Mouse (Mus musculus): ENCODE measurements around the gene Atp13a2. TPM values are rescaled to one million over a fixed set of nuclear protein-coding genes. Genes with fewer than 3 reads are reported as not detected.

Atp13a2 gene
- total RNA-seq, 1 experiment: 31.1 TPM

DNA sequence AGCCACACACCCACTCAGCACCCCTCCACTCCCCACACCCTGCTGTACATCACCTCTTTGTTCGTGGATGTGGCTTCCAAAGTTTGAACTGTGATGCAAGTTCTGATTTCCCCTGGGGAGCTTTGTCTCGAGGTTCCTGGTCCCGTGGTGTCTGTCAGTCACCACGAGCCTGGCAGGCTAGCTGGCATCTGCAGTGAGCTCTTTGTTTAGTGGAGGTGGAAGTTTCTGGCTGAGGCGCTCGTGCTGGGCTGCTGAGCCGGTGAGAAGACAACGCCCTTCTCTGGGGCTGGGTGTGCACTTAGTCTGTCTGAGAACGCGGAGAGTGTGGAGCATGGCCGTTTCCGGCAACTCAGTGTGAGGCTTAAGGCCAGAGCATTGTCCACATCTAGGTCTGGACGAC lies 15.0 kb upstream of the Atp13a2 start:
- Histone ChIP-seq H3K36me3 (ENCODE audit: control insufficient read depth, insufficient read depth, low read length, poor library complexity, severe bottlenecking) (peaks cover 57% of the 10 kb centered on the region), H3K9ac (ENCODE audit: insufficient read depth, low read depth, low read length, poor library complexity, severe bottlenecking) (no peak overlapping the region), H3K4me3 (ENCODE audit: insufficient read depth in 1 of 2, low read depth in 1 of 2, low read length in 2 of 2, poor library complexity in 1 of 2, severe bottlenecking in 1 of 2) (no peak overlapping the region), H3K4me1 (ENCODE audit: control insufficient read depth in 2 of 2, insufficient read depth in 2 of 2, low read length in 2 of 2, poor library complexity in 1 of 2) (peaks cover 3 to 6% of the 10 kb centered on the region in 2 experiments; a peak in 3 of 4 replicates), H3K9me3 (ENCODE audit: control insufficient read depth, insufficient read depth, low read depth, low read length) (no peaks in the 10 kb centered on the region), H3K27ac (ENCODE audit: insufficient read depth, low read depth, low read length, poor library complexity, severe bottlenecking) (no peak overlapping the region; the same call in 1 of the 2 replicates)
- TF ChIP-seq CHD2 (IDR thresholded peaks at IDR 0.05; ENCODE audit: low read depth, low read length) (no peak), ZNF384 (IDR thresholded peaks at IDR 0.05; ENCODE audit: low read depth, low read length) (no peak), MAFK (IDR thresholded peaks at IDR 0.05; ENCODE audit: insufficient read depth, low read depth, low read length) (no peak), ZC3H11A (IDR thresholded peaks at IDR 0.05; ENCODE audit: borderline replicate concordance, low read depth, low read length) (no peak), HCFC1 (IDR thresholded peaks at IDR 0.05; ENCODE audit: borderline replicate concordance, insufficient read depth, low read length) (no peak)
- no peak for DNase-seq (ENCODE audit: low read depth, low spot score)
- in situ Hi-C loops (cut with MboI; ENCODE audit: low sequenced_read_pairs in 2 of 2, unreplicated experiment in 2 of 2): no loop called here

DNA sequence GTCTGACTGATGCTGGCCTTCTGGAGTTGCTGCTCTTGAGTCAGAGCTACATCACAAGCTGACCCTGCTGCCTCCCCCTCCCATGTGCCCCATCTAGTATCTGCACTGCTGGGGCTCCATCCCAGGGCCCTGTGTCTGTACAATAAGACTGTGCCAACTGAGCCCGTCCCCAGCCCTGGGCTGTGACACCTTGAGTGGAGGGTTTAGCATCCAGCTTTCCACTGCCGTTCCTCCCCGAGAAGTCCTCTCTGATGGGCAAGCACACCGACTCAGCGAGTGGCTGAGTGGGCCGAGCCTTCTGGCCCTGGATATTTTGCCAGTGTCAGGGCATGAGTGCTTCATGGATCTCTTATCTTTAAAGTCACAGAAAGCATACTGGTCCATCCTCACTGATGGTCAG lies 12.3 kb upstream of the Atp13a2 start:
- no peak for TF ChIP-seq ZC3H11A (IDR thresholded peaks at IDR 0.05; ENCODE audit: borderline replicate concordance, low read depth, low read length)
- no peak for TF ChIP-seq ZNF384 (IDR thresholded peaks at IDR 0.05; ENCODE audit: low read depth, low read length)
- TF ChIP-seq CHD2 (IDR thresholded peaks at IDR 0.05; ENCODE audit: low read depth, low read length): no peak
- no peak for TF ChIP-seq HCFC1 (IDR thresholded peaks at IDR 0.05; ENCODE audit: borderline replicate concordance, insufficient read depth, low read length)
- Histone ChIP-seq H3K4me3 (ENCODE audit: insufficient read depth in 1 of 2, low read depth in 1 of 2, low read length in 2 of 2, poor library complexity in 1 of 2, severe bottlenecking in 1 of 2) (no peak overlapping the region), H3K4me1 (ENCODE audit: control insufficient read depth in 2 of 2, insufficient read depth in 2 of 2, low read length in 2 of 2, poor library complexity in 1 of 2) (peaks cover 0 to 12% of the 10 kb centered on the region in 2 experiments; a peak in 2 of 4 replicates), H3K9ac (ENCODE audit: insufficient read depth, low read depth, low read length, poor library complexity, severe bottlenecking) (no peak overlapping the region), H3K27ac (ENCODE audit: insufficient read depth, low read depth, low read length, poor library complexity, severe bottlenecking) (no peak overlapping the region), H3K36me3 (ENCODE audit: control insufficient read depth, insufficient read depth, low read length, poor library complexity, severe bottlenecking) (peaks cover 61% of the 10 kb centered on the region), H3K9me3 (ENCODE audit: control insufficient read depth, insufficient read depth, low read depth, low read length) (no peaks in the 10 kb centered on the region)
- no peak for DNase-seq (ENCODE audit: low read depth, low spot score)
- in situ Hi-C loops (cut with MboI; ENCODE audit: low sequenced_read_pairs in 2 of 2, unreplicated experiment in 2 of 2): no loop called here

DNA sequence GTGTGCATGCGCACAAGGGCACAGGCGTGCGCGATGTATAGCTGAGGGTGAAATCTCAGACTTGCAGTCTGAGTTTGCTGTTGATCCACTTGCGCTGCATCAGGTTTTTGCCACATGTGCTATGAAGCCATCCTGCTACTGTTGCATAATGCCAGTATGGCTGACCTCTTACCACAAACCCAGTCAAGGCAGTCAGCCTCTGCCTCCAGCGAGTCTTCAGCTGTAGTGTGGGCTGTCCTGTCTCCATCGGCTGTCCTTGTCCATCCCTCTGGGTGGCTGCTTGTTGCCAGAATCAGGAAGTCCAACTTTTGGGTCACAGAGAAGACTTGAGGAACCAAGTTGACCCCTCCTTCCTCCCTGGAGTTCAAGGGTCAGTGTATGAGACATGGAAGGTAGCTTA lies 11.3 kb upstream of the Atp13a2 start:
- Histone ChIP-seq H3K27ac (ENCODE audit: insufficient read depth, low read depth, low read length, poor library complexity, severe bottlenecking) (no peak overlapping the region), H3K4me1 (ENCODE audit: control insufficient read depth in 2 of 2, insufficient read depth in 2 of 2, low read length in 2 of 2, poor library complexity in 1 of 2) (peaks cover 0 to 12% of the 10 kb centered on the region in 2 experiments; a peak in 2 of 4 replicates), H3K9ac (ENCODE audit: insufficient read depth, low read depth, low read length, poor library complexity, severe bottlenecking) (no peak overlapping the region), H3K4me3 (ENCODE audit: insufficient read depth in 1 of 2, low read depth in 1 of 2, low read length in 2 of 2, poor library complexity in 1 of 2, severe bottlenecking in 1 of 2) (no peak overlapping the region), H3K36me3 (ENCODE audit: control insufficient read depth, insufficient read depth, low read length, poor library complexity, severe bottlenecking) (peaks cover 61% of the 10 kb centered on the region), H3K9me3 (ENCODE audit: control insufficient read depth, insufficient read depth, low read depth, low read length) (no peaks in the 10 kb centered on the region)
- in situ Hi-C loops (cut with MboI; ENCODE audit: low sequenced_read_pairs in 2 of 2, unreplicated experiment in 2 of 2): no loop called here
- no peak for DNase-seq (ENCODE audit: low read depth, low spot score)
- TF ChIP-seq ZNF384 (IDR thresholded peaks at IDR 0.05; ENCODE audit: low read depth, low read length) (no peak), HCFC1 (IDR thresholded peaks at IDR 0.05; ENCODE audit: borderline replicate concordance, insufficient read depth, low read length) (no peak), MAFK (IDR thresholded peaks at IDR 0.05; ENCODE audit: insufficient read depth, low read depth, low read length) (no peak), ZC3H11A (IDR thresholded peaks at IDR 0.05; ENCODE audit: borderline replicate concordance, low read depth, low read length) (no peak), CHD2 (IDR thresholded peaks at IDR 0.05; ENCODE audit: low read depth, low read length) (no peak)

DNA sequence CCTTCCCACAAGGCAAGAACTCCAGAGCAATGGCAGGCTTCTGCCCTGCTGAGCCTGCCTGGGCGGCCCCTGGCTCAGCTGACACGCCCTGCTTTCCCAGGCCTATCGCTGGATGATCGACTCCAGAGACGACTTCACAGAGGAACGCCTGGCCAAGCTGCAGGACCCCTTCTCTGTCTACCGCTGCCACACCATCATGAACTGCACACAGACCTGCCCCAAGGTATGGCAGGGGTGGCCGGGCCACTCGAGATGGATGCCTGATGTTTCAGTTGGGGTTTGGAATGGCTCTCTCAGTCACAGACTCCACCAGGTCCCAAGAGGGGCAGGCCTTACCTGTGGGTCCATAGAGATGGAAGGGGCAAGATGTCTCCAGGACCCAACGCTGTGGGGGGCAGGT lies 9.4 kb upstream of the Atp13a2 start:
- in situ Hi-C loops (cut with MboI; ENCODE audit: low sequenced_read_pairs in 2 of 2, unreplicated experiment in 2 of 2): no loop called here
- no peak overlapping the region for H3K27ac ChIP-seq (ENCODE audit: insufficient read depth, low read depth, low read length, poor library complexity, severe bottlenecking)
- DNase-seq (ENCODE audit: low read depth, low spot score): no peak
- TF ChIP-seq HCFC1 (IDR thresholded peaks at IDR 0.05; ENCODE audit: borderline replicate concordance, insufficient read depth, low read length) (no peak), MAFK (IDR thresholded peaks at IDR 0.05; ENCODE audit: insufficient read depth, low read depth, low read length) (no peak), ZNF384 (IDR thresholded peaks at IDR 0.05; ENCODE audit: low read depth, low read length) (no peak), CHD2 (IDR thresholded peaks at IDR 0.05; ENCODE audit: low read depth, low read length) (no peak), ZC3H11A (IDR thresholded peaks at IDR 0.05; ENCODE audit: borderline replicate concordance, low read depth, low read length) (no peak)
- no peak overlapping the region for H3K9ac ChIP-seq (ENCODE audit: insufficient read depth, low read depth, low read length, poor library complexity, severe bottlenecking)
- H3K4me3 ChIP-seq (ENCODE audit: insufficient read depth in 1 of 2, low read depth in 1 of 2, low read length in 2 of 2, poor library complexity in 1 of 2, severe bottlenecking in 1 of 2): no peak overlapping the region
- H3K36me3 ChIP-seq (ENCODE audit: control insufficient read depth, insufficient read depth, low read length, poor library complexity, severe bottlenecking): peaks cover 49% of the 10 kb centered on the region
- peaks cover 0 to 8% of the 10 kb centered on the region in 2 experiments; a peak in 1 of 4 replicates for H3K4me1 ChIP-seq (ENCODE audit: control insufficient read depth in 2 of 2, insufficient read depth in 2 of 2, low read length in 2 of 2, poor library complexity in 1 of 2)
- no peaks in the 10 kb centered on the region for H3K9me3 ChIP-seq (ENCODE audit: control insufficient read depth, insufficient read depth, low read depth, low read length)
